ENCODE assay signal across 26 mouse cellular contexts in genomic region chr5:130298831-130299460, GRCm38 (mm10).
"Had no signal": no experiment of that assay in that cellular context is flagged by ENCODE, and none has a peak within 500 bp of the region (broad histone marks: within the 10 kb centered on the region; RNA-seq: fewer than 3 reads in every experiment).

No protein-coding gene starts in this region.

- H3K4me1 ChIP-seq: embryonic facial prominence, embryonic 10.5 days; embryonic facial prominence, embryonic 12.5 days; embryonic facial prominence, embryonic 13.5 days; embryonic facial prominence, embryonic 15.5 days; forebrain, embryonic 10.5 days; forebrain, embryonic 12.5 days had no signal

- H3K4me2 ChIP-seq: embryonic facial prominence, embryonic 12.5 days; embryonic facial prominence, embryonic 13.5 days; embryonic facial prominence, embryonic 15.5 days; forebrain, embryonic 12.5 days; forebrain, embryonic 13.5 days; forebrain, embryonic 15.5 days had no signal

- DNase-seq: cerebellum, adult 2 months; cerebellum, adult 9-10 months; cerebellum, adult 9-11 months; cerebellum, postnatal 25 days; cerebellum, postnatal 36 days; embryo, embryonic 11 days; forebrain, postnatal 0 days; gastrocnemius, adult 2 months; gastrocnemius, postnatal 10 days; gastrocnemius, postnatal 14 days; gastrocnemius, postnatal 25 days; gastrocnemius, postnatal 36 days; heart, adult 11 months; heart, adult 18-20 months; heart, adult 2 months had no signal

- H3K4me3 ChIP-seq: embryonic facial prominence, embryonic 10.5 days; embryonic facial prominence, embryonic 12.5 days; embryonic facial prominence, embryonic 13.5 days; embryonic facial prominence, embryonic 15.5 days; erythroblast, embryonic 14.5 days; forebrain, embryonic 10.5 days; forebrain, embryonic 12.5 days; forebrain, embryonic 13.5 days; forebrain, embryonic 15.5 days; gastrocnemius, adult 2 months; heart, adult 2 months had no signal

- H3K9me3 ChIP-seq: embryonic facial prominence, embryonic 10.5 days; embryonic facial prominence, embryonic 12.5 days; embryonic facial prominence, embryonic 13.5 days; embryonic facial prominence, embryonic 15.5 days; forebrain, embryonic 10.5 days; forebrain, embryonic 12.5 days; forebrain, embryonic 13.5 days; forebrain, embryonic 15.5 days had no signal

- H3K27me3 ChIP-seq: embryonic facial prominence, embryonic 12.5 days; embryonic facial prominence, embryonic 13.5 days; embryonic facial prominence, embryonic 15.5 days; forebrain, embryonic 12.5 days; forebrain, embryonic 13.5 days; forebrain, embryonic 15.5 days had no signal

- H3K27ac ChIP-seq: embryonic facial prominence, embryonic 10.5 days; embryonic facial prominence, embryonic 12.5 days; embryonic facial prominence, embryonic 13.5 days; embryonic facial prominence, embryonic 15.5 days; forebrain, embryonic 10.5 days; forebrain, embryonic 12.5 days; forebrain, embryonic 13.5 days; forebrain, embryonic 15.5 days; gastrocnemius, adult 2 months; heart, adult 2 months had no signal

- H3K9ac ChIP-seq: embryonic facial prominence, embryonic 12.5 days; embryonic facial prominence, embryonic 13.5 days; embryonic facial prominence, embryonic 15.5 days; forebrain, embryonic 12.5 days; forebrain, embryonic 13.5 days; forebrain, embryonic 15.5 days; forebrain, postnatal 0 days had no signal

- ATAC-seq: forebrain, embryonic 13.5 days; forebrain, embryonic 14.5 days; forebrain, embryonic 15.5 days; forebrain, embryonic 16.5 days; forebrain, postnatal 0 days had no signal
